Mouse (Mus musculus): ENCODE data around the gene Cog8. TPM values are rescaled to one million over a fixed set of nuclear protein-coding genes. Genes with fewer than 3 reads are reported as not detected.
A peak's percentile ranks its signal among the peaks of the same experiment; 100 is the strongest.

Cog8 gene
- polyA plus RNA-seq, 1 experiment from 2014 or later, result 15.6 TPM

- TF ChIP-seq CTCF (IDR thresholded peaks at IDR 0.05; ENCODE audit: low read depth), result no peak
- TF ChIP-seq EP300 (IDR thresholded peaks at IDR 0.05; ENCODE audit: low read depth), result no peak
- DNase-seq (no peak), ATAC-seq (no peak)
- Histone ChIP-seq H3K27me3 (ENCODE audit: insufficient read depth, low read length) (no peaks in the 10 kb centered on the region), H3K4me3 (ENCODE audit: low read depth, low read length) (peak overlapping the region; percentile 99), H3K9me3 (ENCODE audit: low read length) (no peaks in the 10 kb centered on the region), H3K4me2 (ENCODE audit: low read depth, low read length) (peak overlapping the region; percentile 94), H3K27ac (ENCODE audit: low read depth) (peak overlapping the region; percentile 88), H3K36me3 (replicated peaks; ENCODE audit: insufficient read depth, low read length) (0 out of 2 replicates have a peak, but pooled peaks cover 3% of the 10 kb centered on the region), H3K9ac (replicated peaks) (peak overlapping the region; percentile 98), H3K4me1 (ENCODE audit: insufficient read depth) (peaks cover 18% of the 10 kb centered on the region)
- under 1% methylated on average over 20 of the region's 40 CpGs for WGBS (ENCODE audit: insufficient replicate concordance)
These were observed 24.9 kb downstream of the Cog8 start for GRCm38 (mm10) chr8:107031577-107032090.

GRCm38 (mm10) chr8:107030650-107031576, 25.6 kb downstream of the Cog8 start, which contains the start of gene Vps4a:
TSS of gene Vps4a (plus strand) at chr8:107031222.
- Histone ChIP-seq H3K27ac (ENCODE audit: low read depth) (peak within 1 kb of the TSS; percentile 88), H3K36me3 (replicated peaks; ENCODE audit: insufficient read depth, low read length) (no peaks in the 10 kb centered on the region), H3K4me1 (ENCODE audit: insufficient read depth) (peaks cover 18% of the 10 kb centered on the region), H3K27me3 (ENCODE audit: insufficient read depth, low read length) (no peaks in the 10 kb centered on the region), H3K4me3 (ENCODE audit: low read depth, low read length) (peak within 1 kb of the TSS; percentile 99), H3K9me3 (ENCODE audit: low read length) (no peaks in the 10 kb centered on the region), H3K9ac (replicated peaks) (peak within 1 kb of the TSS; percentile 98), H3K4me2 (ENCODE audit: low read depth, low read length) (peak within 1 kb of the TSS; percentile 94)
- TF ChIP-seq CTCF (IDR thresholded peaks at IDR 0.05; ENCODE audit: low read depth), result peak; percentile 95
- no peak for TF ChIP-seq EP300 (IDR thresholded peaks at IDR 0.05; ENCODE audit: low read depth)
- peak; percentile 96 for ATAC-seq
- 7% methylated on average over 42 of the region's 66 CpGs for WGBS (ENCODE audit: insufficient replicate concordance)
- DNase-seq, result peak; percentile 99

- H3K9ac ChIP-seq (replicated peaks), result no peak overlapping the region
- no peaks in the 10 kb centered on the region for H3K27me3 ChIP-seq (ENCODE audit: insufficient read depth, low read length)
- no peaks in the 10 kb centered on the region for H3K36me3 ChIP-seq (replicated peaks; ENCODE audit: insufficient read depth, low read length)
- 0 out of 2 replicates have a peak overlapping the region, but pooled peaks have one; percentile 2 for H3K27ac ChIP-seq (ENCODE audit: low read depth)
- no peak for ATAC-seq
- H3K4me2 ChIP-seq (ENCODE audit: low read depth, low read length), result no peak overlapping the region
- DNase-seq, result no peak
- 64% methylated on average over 5 of the region's 5 CpGs for WGBS (ENCODE audit: insufficient replicate concordance)
- H3K9me3 ChIP-seq (ENCODE audit: low read length), result no peaks in the 10 kb centered on the region
- no peak overlapping the region for H3K4me3 ChIP-seq (ENCODE audit: low read depth, low read length)
- no peak for TF ChIP-seq CTCF (IDR thresholded peaks at IDR 0.05; ENCODE audit: low read depth)
- no peak for TF ChIP-seq EP300 (IDR thresholded peaks at IDR 0.05; ENCODE audit: low read depth)
- peaks cover 18% of the 10 kb centered on the region for H3K4me1 ChIP-seq (ENCODE audit: insufficient read depth)
These were observed 26.4 kb downstream of the Cog8 start for GRCm38 (mm10) chr8:107030058-107030457.

- Histone ChIP-seq H3K27ac (ENCODE audit: low read depth) (no peak overlapping the region), H3K4me2 (ENCODE audit: low read depth, low read length) (no peak overlapping the region), H3K9ac (replicated peaks) (no peak overlapping the region), H3K4me3 (ENCODE audit: low read depth, low read length) (no peak overlapping the region), H3K9me3 (ENCODE audit: low read length) (no peaks in the 10 kb centered on the region), H3K36me3 (replicated peaks; ENCODE audit: insufficient read depth, low read length) (no peaks in the 10 kb centered on the region), H3K27me3 (ENCODE audit: insufficient read depth, low read length) (no peaks in the 10 kb centered on the region), H3K4me1 (ENCODE audit: insufficient read depth) (peaks cover 18% of the 10 kb centered on the region)
- ATAC-seq (no peak), DNase-seq (no peak)
- TF ChIP-seq EP300 (IDR thresholded peaks at IDR 0.05; ENCODE audit: low read depth), result no peak
- TF ChIP-seq CTCF (IDR thresholded peaks at IDR 0.05; ENCODE audit: low read depth), result no peak
- WGBS (ENCODE audit: insufficient replicate concordance), result 74% methylated on average over 3 of the region's 3 CpGs
These were observed 27.2 kb downstream of the Cog8 start for GRCm38 (mm10) chr8:107029310-107029709.

GRCm38 (mm10) chr8:107023479-107023878, 33.0 kb downstream of the Cog8 start:
- H3K27me3 ChIP-seq (ENCODE audit: insufficient read depth, low read length), result no peaks in the 10 kb centered on the region
- DNase-seq (no peak), ATAC-seq (no peak)
- no peak overlapping the region for H3K4me3 ChIP-seq (ENCODE audit: low read depth, low read length)
- H3K36me3 ChIP-seq (replicated peaks; ENCODE audit: insufficient read depth, low read length), result no peaks in the 10 kb centered on the region
- H3K9me3 ChIP-seq (ENCODE audit: low read length), result no peaks in the 10 kb centered on the region
- H3K9ac ChIP-seq (replicated peaks), result no peak overlapping the region
- no peak overlapping the region for H3K27ac ChIP-seq (ENCODE audit: low read depth)
- H3K4me1 ChIP-seq (ENCODE audit: insufficient read depth), result no peaks in the 10 kb centered on the region
- no peak overlapping the region for H3K4me2 ChIP-seq (ENCODE audit: low read depth, low read length)
- WGBS (ENCODE audit: insufficient replicate concordance), result 85% methylated on average over 8 of the region's 8 CpGs
- no peak for TF ChIP-seq EP300 (IDR thresholded peaks at IDR 0.05; ENCODE audit: low read depth)
- no peak for TF ChIP-seq CTCF (IDR thresholded peaks at IDR 0.05; ENCODE audit: low read depth)

- 79% methylated on average over 1 of the region's 1 CpGs for WGBS (ENCODE audit: insufficient replicate concordance)
- no peak for ATAC-seq
These were observed 41.6 kb downstream of the Cog8 start for GRCm38 (mm10) chr8:107014915-107015314.

More at GRCm38 (mm10) chr8:107014915-107015314, 41.6 kb downstream of the Cog8 start:
- Histone ChIP-seq H3K4me2 (ENCODE audit: low read depth, low read length) (no peak overlapping the region), H3K27ac (ENCODE audit: low read depth) (no peak overlapping the region), H3K9ac (replicated peaks) (no peak overlapping the region), H3K4me3 (ENCODE audit: low read depth, low read length) (no peak overlapping the region), H3K27me3 (ENCODE audit: insufficient read depth, low read length) (no peaks in the 10 kb centered on the region), H3K9me3 (ENCODE audit: low read length) (no peaks in the 10 kb centered on the region), H3K4me1 (ENCODE audit: insufficient read depth) (no peaks in the 10 kb centered on the region), H3K36me3 (replicated peaks; ENCODE audit: insufficient read depth, low read length) (no peaks in the 10 kb centered on the region; the same call in 1 of the 2 replicates)
- no peak for TF ChIP-seq CTCF (IDR thresholded peaks at IDR 0.05; ENCODE audit: low read depth)
- no peak for TF ChIP-seq EP300 (IDR thresholded peaks at IDR 0.05; ENCODE audit: low read depth)
- no peak for DNase-seq

Data from liver, postnatal 0 days (tissue).